Mouse (Mus musculus) layer of hippocampus, adult 9-10 months (tissue): ENCODE results near the gene Dll1.

ENCODE experiments used
- DNase-seq: peaks from one replicate; pipeline ENCODE4 v3.0.0; 2022; ENCODE audit warnings: low spot score

Gene Dll1

DNA sequence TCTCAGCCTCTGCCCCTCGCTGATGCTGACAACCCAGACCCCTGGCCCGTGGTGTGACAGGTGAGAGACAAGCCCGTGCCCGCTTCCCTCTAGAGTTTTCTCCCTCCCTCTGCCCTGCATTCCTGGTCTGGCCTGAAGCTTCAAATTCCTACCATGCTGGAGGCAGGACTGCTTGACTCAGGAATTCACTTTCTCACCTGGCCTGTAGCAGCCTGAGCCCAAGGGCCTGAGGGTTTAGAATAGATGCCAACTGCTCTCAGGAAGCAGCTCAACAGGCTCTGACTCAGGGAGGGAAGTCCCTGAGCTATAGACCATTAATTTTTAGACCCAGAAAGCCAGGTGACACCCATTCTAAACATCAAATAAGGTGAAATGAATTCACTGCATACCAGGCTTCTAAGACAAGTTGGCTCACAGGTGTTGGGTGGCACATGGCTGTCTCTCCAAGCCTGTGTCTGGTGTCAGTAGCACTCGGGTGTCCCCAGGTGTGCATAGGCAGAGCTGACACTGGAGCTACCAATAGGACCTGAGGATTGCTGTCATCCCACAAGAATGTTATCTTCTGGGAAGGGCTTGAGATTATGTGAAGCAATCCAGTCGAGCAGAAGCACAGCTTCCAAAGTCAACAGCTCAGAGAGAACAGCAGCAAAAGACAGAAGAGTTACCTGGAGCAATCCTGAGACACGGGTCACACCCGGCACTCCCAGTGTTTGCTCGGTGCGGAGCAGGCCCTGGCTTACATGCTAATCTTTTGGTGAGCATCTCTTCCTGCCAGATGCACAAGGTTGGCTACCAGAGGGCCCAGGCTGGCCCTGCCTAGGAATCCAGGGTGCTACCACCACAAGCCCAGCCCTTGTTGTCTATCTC is 50.5 kb downstream of the Dll1 start:
- DNase-seq, result no peak

DNA sequence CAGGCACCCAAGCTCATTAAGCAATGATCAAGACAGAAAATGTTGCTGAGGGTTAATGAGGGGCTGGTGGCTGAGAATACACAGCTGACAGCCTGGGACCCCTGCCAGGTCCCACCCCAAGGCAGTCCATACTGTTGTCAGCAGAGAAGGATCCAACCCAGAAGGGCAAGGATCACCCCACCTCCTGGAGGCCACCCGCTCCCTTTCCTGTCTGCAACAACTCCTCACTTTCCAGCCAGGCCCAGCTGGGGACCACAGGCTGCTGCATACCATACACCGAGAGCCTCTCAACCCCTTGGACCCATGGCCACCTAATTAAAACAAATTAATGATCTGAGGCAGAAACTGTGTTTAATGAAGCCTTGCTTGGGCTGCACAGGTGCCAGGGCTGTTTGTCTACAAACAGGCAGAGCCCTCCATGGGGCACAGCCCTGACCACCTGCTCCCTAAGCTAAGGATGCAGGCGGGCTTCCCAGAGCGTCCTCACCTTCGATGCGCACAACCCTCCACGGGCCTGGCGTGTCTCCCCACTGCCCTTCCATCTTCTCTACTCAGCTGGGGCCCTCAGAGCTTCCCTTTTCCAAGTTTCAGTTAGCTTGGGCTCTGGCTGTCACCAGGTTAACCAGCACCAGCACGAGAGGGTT is 53.4 kb downstream of the Dll1 start:
- no peak for DNase-seq
